Mouse (Mus musculus) cerebellum, adult 2 months (tissue): Measurements from ENCODE around the gene Fsip1.
"Not testable (repeated sequence)": the region's sequence is repeated elsewhere in the genome, so short reads cannot be mapped to it uniquely, and the experiment has no call there.

ENCODE experiments used
- CTCF ChIP-seq: fragments of 200-500 bp; IDR thresholded peaks from 2 replicates; pipeline ENCODE4 v1.5.1; 2011; ENCODE audit warnings: low read depth, mild to moderate bottlenecking, control low read depth, low read length, moderate library complexity, borderline replicate concordance; ENCODE audit not compliant: insufficient read depth
- POLR2A ChIP-seq: fragments of 200-500 bp; IDR thresholded peaks from 2 replicates; pipeline ENCODE4 v1.6.1; 2011; ENCODE audit warnings: low read length, control low read depth, borderline replicate concordance; ENCODE audit not compliant: insufficient read depth

GRCm38 (mm10) chr2:118289066-118289460 lies 32.3 kb upstream of the Fsip1 start:
- TF ChIP-seq POLR2A, CTCF: not testable (repeated sequence)
